In the genomic region with DNA sequence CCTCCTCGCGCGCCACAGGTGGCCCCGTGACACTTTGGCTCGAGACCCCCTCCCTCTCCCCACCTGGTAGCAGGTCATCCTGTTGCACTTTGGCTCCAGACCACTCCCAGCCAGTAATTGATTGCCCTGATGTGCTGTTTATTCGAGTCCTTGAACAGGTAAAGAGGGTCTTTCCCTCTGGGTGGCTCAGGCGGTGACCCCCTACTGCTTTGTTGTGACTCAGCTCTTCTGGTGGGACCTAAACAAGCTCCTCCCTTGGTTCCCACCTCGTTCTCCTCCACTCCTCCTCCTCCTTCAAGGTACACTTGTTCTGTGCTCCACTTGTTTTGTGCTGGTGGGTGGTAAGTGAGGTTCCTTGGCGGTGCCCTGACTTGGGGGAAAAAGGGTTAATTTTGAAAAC, we compare ENCODE assay signal across 8 mouse cellular contexts. TPM values are rescaled to one million over a fixed set of nuclear protein-coding genes. Genes with fewer than 3 reads are reported as not detected.
A peak's percentile ranks its signal among the peaks of the same experiment; 100 is the strongest.
DNase-seq lines count a peak whose midpoint lies in the region; ATAC-seq lines count a peak whose summit lies in the region.

No protein-coding gene starts in this region.

- H3K27ac ChIP-seq in heart, embryonic 15.5 days = no peak overlapping the region

- intact Hi-C loops in heart, postnatal 10 days (cut with DNase I) = no loop called here

- no peaks in the 10 kb centered on the region for H3K9me3 ChIP-seq in heart, embryonic 15.5 days (replicated peaks)

- no peak for DNase-seq in heart, postnatal 10 days
- peak; percentile 83 for DNase-seq in R1 (ENCODE audit: low read depth, low spot score)
- peak; percentile 31 for DNase-seq in forelimb bud, embryonic 11.5 days (ENCODE audit: low read depth, low spot score)
- DNase-seq in mesoderm, embryonic 11.5 days (ENCODE audit: low read depth, low spot score) = peak; percentile 20
- no peak for DNase-seq in layer of hippocampus, adult 11-12 months (ENCODE audit: low spot score)
- DNase-seq in left cerebral cortex, adult 18-20 months (ENCODE audit: low spot score in 2 of 2) = no peak
- DNase-seq in ovary, postnatal 36 days (ENCODE audit: low spot score) = no peak

- 40% methylated on average over 9 of the region's 9 CpGs for WGBS in heart, embryonic 15.5 days

- H3K27me3 ChIP-seq in heart, embryonic 15.5 days = no peaks in the 10 kb centered on the region

- H3K36me3 ChIP-seq in heart, embryonic 15.5 days = no peaks in the 10 kb centered on the region

- peak overlapping the region; percentile 70 for H3K4me3 ChIP-seq in heart, embryonic 15.5 days

- H3K4me2 ChIP-seq in heart, embryonic 15.5 days = peak overlapping the region; percentile 88

- ATAC-seq in heart, embryonic 15.5 days (replicated peaks; ENCODE audit: insufficient number of reproducible peaks, insufficient read depth, low FRiP score, low read depth) = no peak

- H3K9ac ChIP-seq in heart, embryonic 15.5 days = no peak overlapping the region

- H3K4me1 ChIP-seq in heart, embryonic 15.5 days (replicated peaks) = no peaks in the 10 kb centered on the region

RNA-seq across cellular contexts. Expression of gene Alg13, which starts 1.8 kb away (rescaled TPM):
- polyA plus RNA-seq in heart, embryonic 15.5 days (2015; fragmentation: Nextera tagmentation; extraction: Ambion mirVana) = 10.1 and 12.6 TPM in 2 replicates
- 10 to 100 TPM in 1 of 2 experiments, 1 to 10 TPM in 1; 8.8 to 10.4 TPM for total RNA-seq in heart, postnatal 10 days (2021)
- total RNA-seq in left cerebral cortex, adult 18-20 months (2021) = 10 to 100 TPM in 1 of 2 experiments, 1 to 10 TPM in 1; 9.6 to 13.5 TPM

Comparison
In these comparisons a context has a peak if more than half of its experiments do, and no peak if none do; other contexts are left out.
1. DNase-seq: peak in R1 (single experiment), forelimb bud, embryonic 11.5 days (single experiment) and mesoderm, embryonic 11.5 days (single experiment); none in heart, postnatal 10 days (0 of 2), layer of hippocampus, adult 11-12 months (single experiment), left cerebral cortex, adult 18-20 months (0 of 2) and ovary, postnatal 36 days (single experiment).